Mouse (Mus musculus) stomach, embryonic 15.5 days (tissue): ENCODE measurements around the gene Samd7. TPM values are rescaled to one million over a fixed set of nuclear protein-coding genes. Genes with fewer than 3 reads are reported as not detected.

Experiments used
- ATAC-seq: fragments of 200-750 bp; cut with Nextera tagmentation; 2 replicates; pipeline ENCODE4 v1.8.0; 2017; ENCODE audit warnings: low read depth, moderate number of reproducible peaks, moderate TSS enrichment; ENCODE audit not compliant: insufficient read depth, low FRiP score
- H3K27ac ChIP-seq: fragments of 300-500 bp; sonication (generic); 2 replicates; pipeline ENCODE4 v1.5.1; 2015; ENCODE audit warnings: mild to moderate bottlenecking, inconsistent platforms
- H3K27me3 ChIP-seq: fragments of 300-500 bp; sonication (generic); replicated peaks from 2 replicates; pipeline ENCODE4 v1.6.1; 2015; ENCODE audit warnings: inconsistent platforms
- H3K36me3 ChIP-seq: fragments of 300-500 bp; sonication (generic); 2 replicates; pipeline ENCODE4 v1.6.1; 2015; ENCODE audit warnings: inconsistent platforms
- H3K4me1 ChIP-seq: fragments of 300-500 bp; sonication (generic); 2 replicates; pipeline ENCODE4 v1.6.1; 2015; ENCODE audit warnings: inconsistent platforms
- H3K4me2 ChIP-seq: fragments of 300-500 bp; sonication (generic); 2 replicates; pipeline ENCODE4 v1.6.1; 2015; ENCODE audit warnings: mild to moderate bottlenecking, inconsistent platforms
- H3K4me3 ChIP-seq: fragments of 300-500 bp; sonication (generic); replicated peaks from 2 replicates; pipeline ENCODE4 v1.5.1; 2015; ENCODE audit warnings: inconsistent platforms
- H3K9ac ChIP-seq: fragments of 300-500 bp; sonication (generic); 2 replicates; pipeline ENCODE4 v1.6.1; 2015; ENCODE audit warnings: inconsistent platforms
- H3K9me3 ChIP-seq: fragments of 300-500 bp; sonication (generic); 2 replicates; pipeline ENCODE4 v1.6.1; 2016; ENCODE audit warnings: inconsistent platforms
- WGBS: fragments of 180-500 bp; shearing (Covaris S2); methylation state at CpG from one replicate; pipeline ENCODE4 v1.1.7; 2015; 5-methylcytosine and 5-hydroxymethylcytosine counted together
- polyA plus RNA-seq: library from polyadenylated mRNA; unstranded; fragments of >200 nt; fragmentation: Nextera tagmentation; extraction: Ambion mirVana; gene quantifications from 2 replicates; pipeline ENCODE4 v1.2.1, GENCODE M21; 2015

Gene Samd7
- polyA plus RNA-seq, 1 experiment from 2014 or later: not detected

DNA sequence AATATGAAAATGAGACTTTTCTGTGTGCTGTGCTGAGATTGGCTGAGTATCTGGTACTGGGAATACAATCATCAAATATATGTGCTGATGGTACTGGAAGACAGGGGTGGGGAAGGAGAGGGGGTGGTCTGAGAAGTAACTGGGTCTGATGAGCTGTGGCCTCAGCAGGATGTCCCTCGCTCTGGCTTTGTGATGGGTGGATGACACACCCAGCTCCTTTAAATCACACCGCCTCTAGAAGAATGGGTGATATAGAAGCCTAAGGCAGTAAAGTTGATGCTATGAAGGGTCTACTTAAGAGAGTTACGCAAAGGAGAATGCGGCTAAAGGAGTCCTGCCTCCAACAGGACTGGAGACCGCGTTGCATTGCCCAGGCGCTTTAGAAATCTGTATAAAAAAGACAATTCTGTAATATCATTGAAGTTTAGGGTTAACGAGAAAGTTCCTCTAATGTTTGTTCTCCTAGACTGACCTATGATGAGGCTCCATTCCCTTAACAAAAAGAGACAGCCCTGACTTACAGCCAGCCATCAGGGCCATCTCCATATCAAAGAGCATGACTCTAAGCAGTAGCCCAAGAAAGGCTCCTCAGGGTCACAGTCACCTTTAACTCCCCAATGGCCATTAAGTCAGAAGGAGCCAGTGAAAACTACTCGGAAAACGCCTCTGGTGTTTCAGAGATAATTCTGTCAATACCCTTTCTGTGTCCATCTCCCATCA is 21.8 kb upstream of the Samd7 start:
- Histone ChIP-seq H3K36me3 (no peaks in the 10 kb centered on the region), H3K9ac (no peak overlapping the region), H3K4me3 (no peak overlapping the region), H3K4me2 (no peak overlapping the region), H3K4me1 (0 out of 2 replicates have a peak, but pooled peaks cover 3% of the 10 kb centered on the region), H3K9me3 (no peaks in the 10 kb centered on the region), H3K27me3 (no peaks in the 10 kb centered on the region), H3K27ac (no peak overlapping the region)
- no peak for ATAC-seq
- 69% methylated on average over 10 of the region's 10 CpGs for WGBS

DNA sequence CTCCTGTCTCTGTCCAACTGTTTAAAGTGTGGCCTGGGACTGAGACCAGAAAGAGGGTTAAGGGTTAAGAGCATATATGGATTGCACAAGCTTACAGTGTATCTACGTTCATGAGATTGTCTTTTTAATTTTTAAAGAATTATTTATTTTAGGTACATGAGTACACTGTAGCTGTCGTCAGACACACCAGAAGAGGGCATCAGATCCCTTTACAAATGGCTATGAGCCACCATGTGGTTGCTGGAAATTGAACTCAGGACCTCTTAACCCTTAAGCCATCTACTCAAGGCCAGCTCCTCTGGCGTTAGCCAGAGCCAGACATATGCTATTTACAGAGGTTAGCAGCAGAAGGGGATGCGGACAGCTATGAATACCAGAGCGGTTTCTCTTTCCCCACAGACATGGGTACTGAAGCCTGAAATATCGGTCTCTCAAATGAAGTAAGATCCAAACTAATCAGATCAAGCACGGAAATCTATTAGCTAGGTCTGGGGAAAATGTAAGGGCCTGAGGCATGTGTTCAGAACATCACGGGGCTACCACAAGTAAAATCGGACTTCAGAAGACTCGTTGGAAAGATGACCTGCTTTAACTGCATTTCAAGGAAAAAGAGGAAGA is 21.1 kb upstream of the Samd7 start:
- Histone ChIP-seq H3K9me3 (no peaks in the 10 kb centered on the region), H3K4me2 (no peak overlapping the region), H3K4me3 (no peak overlapping the region), H3K27ac (no peak overlapping the region), H3K4me1 (0 out of 2 replicates have a peak, but pooled peaks cover 3% of the 10 kb centered on the region), H3K9ac (no peak overlapping the region), H3K27me3 (no peaks in the 10 kb centered on the region), H3K36me3 (no peaks in the 10 kb centered on the region)
- 74% methylated on average over 10 of the region's 10 CpGs for WGBS
- ATAC-seq: no peak

DNA sequence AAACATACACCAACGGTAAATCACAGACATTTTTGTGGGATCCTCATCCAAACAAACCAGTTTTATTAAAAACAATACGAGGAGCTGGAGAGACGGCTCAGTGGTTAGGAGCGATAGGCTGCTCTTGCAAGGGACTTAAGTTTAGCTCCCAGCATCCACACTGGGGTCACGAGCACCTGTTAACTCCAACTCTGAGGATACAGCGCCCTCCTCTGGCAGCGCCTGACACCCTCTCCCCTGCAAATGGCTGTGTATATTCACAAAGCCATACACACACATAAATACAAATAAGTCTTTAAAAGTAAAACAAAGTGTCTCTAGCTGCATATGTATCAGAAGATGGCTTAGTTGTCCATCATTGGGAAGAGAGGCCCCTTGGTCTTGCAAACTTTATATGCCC is 20.6 kb upstream of the Samd7 start:
- no peak overlapping the region for H3K4me2 ChIP-seq
- no peak overlapping the region for H3K4me3 ChIP-seq
- no peaks in the 10 kb centered on the region for H3K9me3 ChIP-seq
- H3K36me3 ChIP-seq: no peaks in the 10 kb centered on the region
- no peaks in the 10 kb centered on the region for H3K27me3 ChIP-seq
- H3K9ac ChIP-seq: no peak overlapping the region
- WGBS: 81% methylated on average over 7 of the region's 7 CpGs
- H3K27ac ChIP-seq: no peak overlapping the region
- H3K4me1 ChIP-seq: 0 out of 2 replicates have a peak, but pooled peaks cover 3% of the 10 kb centered on the region
- ATAC-seq: no peak

DNA sequence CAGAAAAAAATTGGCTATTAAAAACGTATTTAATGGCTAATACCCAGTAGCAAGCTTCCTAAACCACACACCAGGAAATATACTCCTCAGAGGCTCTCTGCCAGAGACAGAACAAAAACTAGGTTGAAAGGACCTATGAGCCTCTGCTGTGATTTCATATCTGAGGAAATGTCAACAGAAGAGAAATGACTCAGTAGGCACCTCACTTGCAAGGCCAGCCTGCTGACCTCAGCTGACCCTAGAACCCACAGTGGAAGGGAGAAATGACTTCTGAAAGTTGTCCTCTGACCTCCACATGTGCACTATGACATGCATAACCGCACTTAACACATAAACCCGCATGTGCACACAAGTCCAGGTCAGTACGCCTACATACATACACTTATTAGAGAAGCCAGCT is 18.9 kb upstream of the Samd7 start:
- Histone ChIP-seq H3K4me1 (0 out of 2 replicates have a peak, but pooled peaks cover 3% of the 10 kb centered on the region), H3K9me3 (no peaks in the 10 kb centered on the region), H3K4me2 (no peak overlapping the region), H3K4me3 (no peak overlapping the region), H3K36me3 (no peaks in the 10 kb centered on the region), H3K27ac (no peak overlapping the region), H3K9ac (no peak overlapping the region), H3K27me3 (no peaks in the 10 kb centered on the region)
- WGBS: 67% methylated on average over 4 of the region's 4 CpGs
- no peak for ATAC-seq

DNA sequence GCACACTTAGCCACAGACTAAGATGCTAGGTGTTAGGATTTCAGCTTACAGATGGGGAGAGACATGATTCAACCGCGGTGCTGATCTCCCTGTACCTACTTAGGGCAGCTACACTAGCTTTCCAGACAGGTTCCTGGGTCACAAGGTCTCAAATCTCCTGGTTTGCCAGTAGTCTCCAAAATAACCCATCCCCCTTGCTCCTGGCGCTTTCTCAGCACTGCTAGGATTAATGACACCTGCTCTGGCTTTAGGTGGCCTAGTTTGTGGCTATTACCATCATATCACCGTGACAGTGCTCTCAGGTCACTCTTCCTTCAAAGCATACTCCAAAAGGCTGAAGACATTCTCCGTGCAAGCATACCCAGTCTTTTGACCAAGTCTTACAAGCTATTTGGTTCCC is 17.0 kb upstream of the Samd7 start:
- no peak overlapping the region for H3K9ac ChIP-seq
- H3K27ac ChIP-seq: no peak overlapping the region
- ATAC-seq: no peak
- 83% methylated on average over 5 of the region's 5 CpGs for WGBS
- no peaks in the 10 kb centered on the region for H3K9me3 ChIP-seq
- H3K4me2 ChIP-seq: no peak overlapping the region
- no peaks in the 10 kb centered on the region for H3K27me3 ChIP-seq
- no peak overlapping the region for H3K4me3 ChIP-seq
- no peaks in the 10 kb centered on the region for H3K4me1 ChIP-seq
- H3K36me3 ChIP-seq: no peaks in the 10 kb centered on the region

DNA sequence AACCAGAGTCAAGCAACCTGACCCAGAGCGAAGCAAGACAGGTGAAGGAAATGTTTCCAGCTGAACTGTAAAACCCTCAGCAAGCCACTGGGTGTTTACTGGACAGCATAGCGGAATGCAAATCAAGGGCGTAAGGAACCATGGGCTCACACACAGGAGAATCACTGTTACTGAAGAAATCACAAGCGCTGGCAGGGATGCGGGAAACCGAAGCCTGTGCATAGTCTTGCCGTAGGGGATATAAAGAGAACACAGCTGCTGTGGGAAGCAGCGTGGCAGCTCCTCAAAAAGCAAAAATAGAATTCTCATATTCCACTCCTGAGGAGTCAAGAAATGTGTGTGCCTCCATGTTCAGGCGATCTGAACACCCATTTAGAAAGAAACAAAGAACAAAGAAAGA is 9.3 kb upstream of the Samd7 start:
- Histone ChIP-seq H3K27ac (no peak overlapping the region), H3K9me3 (no peaks in the 10 kb centered on the region), H3K4me2 (no peak overlapping the region), H3K4me1 (no peaks in the 10 kb centered on the region), H3K27me3 (no peaks in the 10 kb centered on the region), H3K9ac (no peak overlapping the region), H3K36me3 (no peaks in the 10 kb centered on the region), H3K4me3 (no peak overlapping the region)
- 78% methylated on average over 9 of the region's 9 CpGs for WGBS
- no peak for ATAC-seq

GRCm38 (mm10) chr3:30741306-30741705 is 4.8 kb upstream of the Samd7 start:
- no peak for ATAC-seq
- no peaks in the 10 kb centered on the region for H3K4me1 ChIP-seq
- no peaks in the 10 kb centered on the region for H3K36me3 ChIP-seq
- no peaks in the 10 kb centered on the region for H3K27me3 ChIP-seq
- H3K4me3 ChIP-seq: no peak overlapping the region
- no peak overlapping the region for H3K4me2 ChIP-seq
- H3K9ac ChIP-seq: no peak overlapping the region
- no peak overlapping the region for H3K27ac ChIP-seq
- 83% methylated on average over 6 of the region's 6 CpGs for WGBS
- H3K9me3 ChIP-seq: no peaks in the 10 kb centered on the region

DNA sequence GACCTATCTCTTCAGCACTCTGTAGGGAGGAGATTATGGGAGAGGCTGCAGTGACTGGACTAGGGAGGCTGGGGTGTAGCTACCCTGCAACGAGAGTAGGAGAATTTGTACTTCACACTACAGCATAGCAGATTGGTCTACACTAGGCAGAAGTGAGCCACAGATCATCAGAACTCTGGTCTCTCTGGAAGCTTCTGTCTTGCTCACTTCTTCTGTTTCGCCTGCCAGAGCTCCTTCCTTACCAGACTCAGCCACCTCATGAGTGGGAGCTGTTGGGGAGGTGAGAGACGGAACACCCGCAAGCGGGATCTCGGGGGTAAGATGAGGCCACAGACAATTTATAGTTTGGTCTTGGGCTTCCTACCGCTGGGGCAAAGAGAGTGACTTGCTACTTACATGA is 3.2 kb upstream of the Samd7 start:
- ATAC-seq: no peak
- Histone ChIP-seq H3K4me2 (no peak overlapping the region), H3K4me3 (no peak overlapping the region), H3K27ac (no peak overlapping the region), H3K36me3 (no peaks in the 10 kb centered on the region), H3K27me3 (no peaks in the 10 kb centered on the region), H3K9me3 (no peaks in the 10 kb centered on the region), H3K4me1 (no peaks in the 10 kb centered on the region), H3K9ac (no peak overlapping the region)
- WGBS: 87% methylated on average over 7 of the region's 7 CpGs

DNA sequence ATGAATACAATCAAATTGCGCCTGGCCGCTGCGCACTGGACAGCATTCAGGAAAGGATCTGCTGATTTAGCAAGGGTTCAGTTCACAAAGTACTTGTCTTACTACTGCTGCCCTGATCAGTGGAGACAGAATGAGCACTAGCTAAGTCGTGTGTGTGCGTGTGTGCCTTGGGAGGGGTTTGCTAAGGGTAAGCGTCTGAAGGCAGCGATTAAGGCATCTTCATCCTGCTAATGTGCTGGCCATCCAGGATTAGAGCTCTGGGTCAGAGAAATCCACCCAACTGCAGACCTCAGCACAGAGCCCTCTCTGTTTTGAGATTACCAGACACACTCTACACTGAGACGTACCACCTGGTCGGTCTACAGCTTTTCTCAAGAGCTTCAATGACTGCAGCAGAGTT is 2.2 kb downstream of the Samd7 start:
- ATAC-seq: no peak
- H3K9me3 ChIP-seq: no peaks in the 10 kb centered on the region
- H3K9ac ChIP-seq: no peak overlapping the region
- 66% methylated on average over 9 of the region's 9 CpGs for WGBS
- H3K27me3 ChIP-seq: no peaks in the 10 kb centered on the region
- no peaks in the 10 kb centered on the region for H3K36me3 ChIP-seq
- no peak overlapping the region for H3K27ac ChIP-seq
- peaks cover 4% of the 10 kb centered on the region; the same call in 1 of the 2 replicates for H3K4me1 ChIP-seq
- no peak overlapping the region for H3K4me2 ChIP-seq
- H3K4me3 ChIP-seq: no peak overlapping the region

GRCm38 (mm10) chr3:30754696-30755095 is 8.6 kb downstream of the Samd7 start:
- no peaks in the 10 kb centered on the region for H3K9me3 ChIP-seq
- 89% methylated on average over 4 of the region's 4 CpGs for WGBS
- no peak overlapping the region for H3K27ac ChIP-seq
- no peaks in the 10 kb centered on the region for H3K36me3 ChIP-seq
- ATAC-seq: no peak
- no peak overlapping the region for H3K4me3 ChIP-seq
- H3K27me3 ChIP-seq: no peaks in the 10 kb centered on the region
- H3K4me1 ChIP-seq: no peaks in the 10 kb centered on the region
- no peak overlapping the region for H3K4me2 ChIP-seq
- H3K9ac ChIP-seq: no peak overlapping the region

DNA sequence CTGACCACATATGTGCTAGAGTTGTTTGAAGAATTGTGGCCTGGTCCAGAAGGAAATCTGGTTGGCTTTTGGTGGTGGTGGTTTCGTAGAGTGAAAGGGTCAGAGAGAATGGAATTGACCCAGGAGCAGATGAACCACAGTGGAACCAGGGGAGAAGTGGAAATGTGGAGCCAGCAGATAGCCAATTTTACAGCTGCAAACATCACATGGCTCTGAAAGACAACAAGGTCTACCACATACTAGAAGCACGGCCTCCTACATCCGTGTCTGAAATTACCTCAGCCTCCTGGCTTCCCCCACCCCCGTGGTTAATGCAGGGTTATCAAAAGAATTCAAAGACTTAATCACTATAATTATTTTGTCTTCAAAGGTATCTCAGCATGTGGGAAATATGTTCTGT is 18.8 kb downstream of the Samd7 start:
- no peak overlapping the region for H3K4me3 ChIP-seq
- H3K27me3 ChIP-seq: no peaks in the 10 kb centered on the region
- H3K4me1 ChIP-seq: 0 out of 2 replicates have a peak, but pooled peaks cover 9% of the 10 kb centered on the region
- no peak for ATAC-seq
- H3K9ac ChIP-seq: no peak overlapping the region
- H3K36me3 ChIP-seq: no peaks in the 10 kb centered on the region
- H3K4me2 ChIP-seq: no peak overlapping the region
- no peak overlapping the region for H3K27ac ChIP-seq
- no peaks in the 10 kb centered on the region for H3K9me3 ChIP-seq
- WGBS: 87% methylated on average over 4 of the region's 4 CpGs

DNA sequence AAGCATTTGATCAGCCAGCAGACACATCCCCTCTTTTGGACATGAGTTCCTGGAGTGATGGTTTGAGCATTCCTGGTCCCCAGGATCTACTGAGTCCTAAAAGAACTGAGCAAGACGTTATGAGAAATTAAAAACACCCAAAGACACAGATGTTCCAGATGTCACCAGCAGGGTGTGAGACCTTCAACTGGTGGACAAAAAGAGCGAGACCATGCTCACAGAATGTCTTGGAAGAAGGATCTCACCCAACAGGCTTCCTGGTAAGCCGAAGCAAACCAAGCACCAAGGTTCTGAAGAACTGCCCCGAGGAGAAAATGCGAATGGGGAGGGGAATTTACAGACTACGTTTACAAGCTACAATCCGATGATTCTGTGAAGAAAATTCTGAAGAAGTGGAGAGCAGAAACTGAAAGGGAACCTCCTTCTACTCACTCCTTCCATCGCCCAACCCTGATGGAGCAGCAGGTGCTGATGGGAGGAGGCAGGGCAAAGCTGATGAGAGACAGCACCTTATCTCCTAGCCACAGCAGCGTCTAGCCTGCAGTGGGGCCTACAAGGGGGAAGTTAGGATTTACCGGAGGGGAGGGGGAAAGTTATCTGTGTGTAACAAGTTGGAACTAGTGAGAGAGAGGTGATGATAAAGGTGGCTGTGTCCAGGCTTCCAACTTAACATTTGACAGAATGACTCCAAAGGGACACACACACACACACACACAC is 19.4 kb downstream of the Samd7 start:
- Histone ChIP-seq H3K27ac (peak overlapping the region; percentile 21), H3K4me1 (0 out of 2 replicates have a peak, but pooled peaks cover 9% of the 10 kb centered on the region), H3K27me3 (no peaks in the 10 kb centered on the region), H3K36me3 (no peaks in the 10 kb centered on the region), H3K4me3 (no peak overlapping the region), H3K9me3 (no peaks in the 10 kb centered on the region), H3K9ac (no peak overlapping the region), H3K4me2 (no peak overlapping the region; the same call in 1 of the 2 replicates)
- 62% methylated on average over 10 of the region's 10 CpGs for WGBS
- peak; percentile 95 for ATAC-seq
